Mouse (Mus musculus) forebrain, postnatal 0 days (tissue): ENCODE data around the gene Agbl2. TPM values are rescaled to one million over a fixed set of nuclear protein-coding genes. Genes with fewer than 3 reads are reported as not detected.
"Not testable (repeated sequence)": the region's sequence is repeated elsewhere in the genome, so short reads cannot be mapped to it uniquely, and the experiment has no call there.

Experiments used
- ATAC-seq: fragments of 200-750 bp; cut with Nextera tagmentation; 2 replicates; pipeline ENCODE4 v1.8.0; 2017; ENCODE audit warnings: mild to moderate bottlenecking, moderate library complexity
- DNase-seq: peaks from one replicate; pipeline ENCODE4 v3.0.0-alpha.2; 2015
- H3K27ac ChIP-seq: fragments of 300-500 bp; sonication (generic); 2 replicates; pipeline ENCODE4 v1.5.1; 2014; ENCODE audit warnings: low read depth, mild to moderate bottlenecking, antibody characterized with exemption, low read length, moderate library complexity, mixed read lengths
- H3K27me3 ChIP-seq: fragments of 300-500 bp; sonication (generic); 2 replicates; pipeline ENCODE4 v1.6.1; 2014; ENCODE audit warnings: mild to moderate bottlenecking, low read length, mixed read lengths; ENCODE audit not compliant: insufficient read depth
- H3K36me3 ChIP-seq: fragments of 300-500 bp; sonication (generic); 2 replicates; pipeline ENCODE4 v1.6.1; 2014; ENCODE audit warnings: mild to moderate bottlenecking, moderate library complexity; ENCODE audit not compliant: insufficient read depth
- H3K4me1 ChIP-seq: fragments of 300-500 bp; sonication (generic); 2 replicates; pipeline ENCODE4 v1.6.1; 2014; ENCODE audit warnings: antibody characterized with exemption; ENCODE audit not compliant: insufficient read depth
- H3K4me2 ChIP-seq: fragments of 300-500 bp; sonication (generic); 2 replicates; pipeline ENCODE4 v1.6.1; 2014; ENCODE audit warnings: low read depth, mild to moderate bottlenecking, moderate library complexity
- H3K4me3 ChIP-seq: fragments of 300-500 bp; sonication (generic); 2 replicates; pipeline ENCODE4 v1.5.1; 2014; ENCODE audit warnings: low read depth, low read length, mixed read lengths
- H3K9ac ChIP-seq: fragments of 300-500 bp; sonication (generic); 2 replicates; pipeline ENCODE4 v1.6.1; 2014; ENCODE audit warnings: mild to moderate bottlenecking
- H3K9me3 ChIP-seq: fragments of 300-500 bp; sonication (generic); 2 replicates; pipeline ENCODE4 v1.6.1; 2016; ENCODE audit warnings: low read length
- CTCF ChIP-seq: sonication (generic); IDR thresholded peaks from 2 replicates; pipeline ENCODE4 v1.5.1; 2016; ENCODE audit warnings: antibody characterized with exemption, control low read depth, low read depth
- WGBS: fragments of 180-500 bp; shearing (Covaris S2); extraction: QIAGEN DNeasy Blood & Tissue Kit; methylation state at CpG from one replicate; pipeline ENCODE4 v1.1.7; 2014; 5-methylcytosine and 5-hydroxymethylcytosine counted together
- polyA plus RNA-seq: library from polyadenylated mRNA; unstranded; fragments of >200 nt; fragmentation: Nextera tagmentation; extraction: Ambion mirVana; gene quantifications from 2 replicates; pipeline ENCODE4 v1.2.1, GENCODE M21; 2015
- total RNA-seq: library from RNA; depleted of rRNA; stranded (reverse); fragments of >200 nt; gene quantifications from 2 replicates; pipeline ENCODE4 v1.2.3, GENCODE M21; 2014

Gene Agbl2
- total and polyA plus RNA-seq, 2 experiments from 2014 or later = 0.58 to 1.1 TPM

- no peak for ATAC-seq
- WGBS = 90% methylated on average over 4 of the region's 4 CpGs
- no peaks in the 10 kb centered on the region for H3K9me3 ChIP-seq
- H3K4me2 ChIP-seq = no peak overlapping the region
- no peak for TF ChIP-seq CTCF
- no peaks in the 10 kb centered on the region for H3K36me3 ChIP-seq
- H3K4me3 ChIP-seq = no peak overlapping the region
- no peak overlapping the region for H3K27ac ChIP-seq
- no peaks in the 10 kb centered on the region for H3K4me1 ChIP-seq
- no peak for DNase-seq
- H3K9ac ChIP-seq = no peak overlapping the region
- no peaks in the 10 kb centered on the region for H3K27me3 ChIP-seq
Measured at GRCm38 (mm10) chr2:90816144-90816543, 33.6 kb downstream of the Agbl2 start.

DNA sequence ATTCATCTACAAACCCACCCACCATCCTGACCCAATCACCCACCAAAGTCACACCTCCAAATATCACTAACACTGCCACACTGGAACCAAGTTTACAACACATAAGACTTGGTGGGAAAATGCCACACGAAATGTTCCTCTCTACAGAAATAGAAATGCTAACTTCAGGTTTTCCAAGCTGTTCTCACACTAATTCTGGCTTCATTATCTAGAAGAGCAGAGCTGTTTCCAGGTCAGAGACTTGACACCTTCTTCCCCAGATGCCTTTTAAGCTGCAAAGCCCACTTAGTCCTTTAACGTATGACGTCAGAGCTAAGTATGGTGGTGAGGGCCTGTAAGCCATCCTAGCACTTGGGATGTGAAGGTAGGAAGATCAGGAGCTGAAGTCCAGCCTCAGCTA, 36.2 kb downstream of the Agbl2 start:
- WGBS = 84% methylated on average over 3 of the region's 3 CpGs
- Histone ChIP-seq H3K4me3 (no peak overlapping the region), H3K36me3 (no peaks in the 10 kb centered on the region), H3K9ac (no peak overlapping the region), H3K27ac (no peak overlapping the region), H3K4me1 (no peaks in the 10 kb centered on the region), H3K9me3 (no peaks in the 10 kb centered on the region), H3K4me2 (no peak overlapping the region), H3K27me3 (no peaks in the 10 kb centered on the region)
- TF ChIP-seq CTCF = no peak
- DNase-seq (no peak), ATAC-seq (no peak)

- H3K9ac ChIP-seq = no peak overlapping the region
- no peak for DNase-seq
- no peaks in the 10 kb centered on the region for H3K4me1 ChIP-seq
- H3K4me3 ChIP-seq = no peak overlapping the region
- H3K27ac ChIP-seq = no peak overlapping the region
- ATAC-seq = no peak
- no peak for TF ChIP-seq CTCF
- no peak overlapping the region for H3K4me2 ChIP-seq
- 84% methylated on average over 3 of the region's 3 CpGs for WGBS
- no peaks in the 10 kb centered on the region for H3K36me3 ChIP-seq
- no peaks in the 10 kb centered on the region for H3K27me3 ChIP-seq
- no peaks in the 10 kb centered on the region for H3K9me3 ChIP-seq
Measured at GRCm38 (mm10) chr2:90820894-90821293, 38.4 kb downstream of the Agbl2 start.

DNA sequence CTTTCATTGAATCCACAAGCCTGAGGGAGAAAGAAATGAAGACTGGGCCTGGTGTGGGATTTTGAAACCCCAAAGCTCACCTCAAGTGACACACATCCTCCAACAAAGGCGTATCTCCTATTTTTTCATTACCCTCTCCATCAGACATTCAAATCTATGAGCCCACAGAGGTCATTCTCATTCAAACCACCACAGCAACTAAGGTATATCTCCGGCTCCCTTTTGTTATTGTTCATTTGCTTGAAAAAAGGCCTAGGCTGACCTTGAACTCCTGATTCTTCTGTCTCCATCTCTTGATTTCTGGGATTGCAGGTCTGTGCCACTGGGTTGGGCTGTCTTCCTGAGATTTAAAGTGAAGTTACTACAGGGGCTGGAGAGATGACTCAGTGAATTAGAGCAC, 40.5 kb downstream of the Agbl2 start:
- no peaks in the 10 kb centered on the region for H3K36me3 ChIP-seq
- H3K4me2 ChIP-seq = no peak overlapping the region
- no peaks in the 10 kb centered on the region for H3K27me3 ChIP-seq
- WGBS = 83% methylated on average over 2 of the region's 2 CpGs
- no peaks in the 10 kb centered on the region for H3K9me3 ChIP-seq
- no peaks in the 10 kb centered on the region for H3K4me1 ChIP-seq
- no peak overlapping the region for H3K27ac ChIP-seq
- H3K4me3 ChIP-seq = no peak overlapping the region
- no peak for DNase-seq
- TF ChIP-seq CTCF = no peak
- ATAC-seq = no peak
- no peak overlapping the region for H3K9ac ChIP-seq

GRCm38 (mm10) chr2:90823781-90824180, 41.3 kb downstream of the Agbl2 start:
- Histone ChIP-seq H3K4me2 (no peak overlapping the region), H3K27ac (no peak overlapping the region), H3K4me1 (no peaks in the 10 kb centered on the region), H3K36me3 (no peaks in the 10 kb centered on the region), H3K27me3 (no peaks in the 10 kb centered on the region), H3K9ac (no peak overlapping the region), H3K4me3 (no peak overlapping the region), H3K9me3 (no peaks in the 10 kb centered on the region)
- 62% methylated on average over 6 of the region's 6 CpGs for WGBS
- TF ChIP-seq CTCF = no peak
- ATAC-seq (peak; percentile 85), DNase-seq (peak; percentile 37)

DNA sequence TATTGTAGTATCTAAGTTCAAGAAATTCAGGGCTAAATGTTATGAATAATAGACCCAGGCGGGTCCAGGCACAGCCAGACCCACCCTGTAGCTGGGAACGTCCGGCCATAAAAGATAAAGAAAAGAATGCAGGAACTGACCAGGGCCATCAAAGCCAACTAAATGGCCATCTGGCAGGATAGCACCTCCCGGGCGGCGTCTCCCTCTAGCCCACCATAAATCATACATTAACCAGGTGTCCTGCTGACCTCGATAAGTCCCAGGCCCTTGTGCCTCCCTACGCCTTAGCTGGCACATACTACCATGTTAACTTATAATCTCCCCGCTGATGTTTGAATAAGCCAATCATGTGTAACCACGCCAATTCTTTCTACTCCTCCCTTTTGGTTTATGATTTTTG, 42.0 kb downstream of the Agbl2 start:
- not testable (repeated sequence) for H3K27me3 ChIP-seq, H3K36me3 ChIP-seq, H3K9me3 ChIP-seq, H3K4me1 ChIP-seq, H3K4me3 ChIP-seq, H3K9ac ChIP-seq, ATAC-seq, H3K27ac ChIP-seq, H3K4me2 ChIP-seq, DNase-seq
- 90% methylated on average over 10 of the region's 10 CpGs for WGBS

DNA sequence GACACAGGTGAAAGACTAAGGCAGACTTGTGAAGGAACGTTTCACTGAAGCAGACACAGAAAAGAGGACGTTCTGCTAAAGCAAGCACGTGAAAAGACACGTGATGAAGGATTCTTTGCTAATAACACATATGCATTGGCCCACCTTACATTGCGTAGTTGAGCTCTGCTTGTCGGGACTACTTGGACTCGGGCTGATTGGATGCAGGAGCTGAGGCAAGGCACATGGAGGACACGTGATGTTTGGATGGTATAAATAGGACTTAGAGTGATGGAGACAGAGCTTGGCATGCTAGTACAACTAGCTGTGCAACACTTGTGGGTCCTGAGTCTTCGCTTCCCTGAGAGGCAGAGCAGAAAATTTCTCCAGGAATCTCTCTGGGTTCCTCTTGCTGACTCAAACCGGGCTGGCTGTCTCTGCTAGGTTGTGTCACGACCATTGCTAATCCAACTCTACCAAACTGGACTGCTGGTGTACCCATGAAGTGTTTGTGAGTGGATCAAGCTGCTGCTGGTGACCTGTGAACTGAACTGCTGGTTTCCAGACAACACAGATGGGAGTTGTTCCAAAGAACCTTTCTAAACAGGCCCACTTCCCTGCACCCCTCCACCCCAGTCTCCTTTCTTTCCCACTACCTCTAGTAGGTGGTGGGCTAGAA, 43.1 kb downstream of the Agbl2 start:
- ATAC-seq (no peak), DNase-seq (no peak)
- Histone ChIP-seq H3K4me2 (no peak overlapping the region), H3K27ac (no peak overlapping the region), H3K27me3 (no peaks in the 10 kb centered on the region), H3K9ac (no peak overlapping the region), H3K36me3 (no peaks in the 10 kb centered on the region), H3K4me3 (no peak overlapping the region), H3K9me3 (no peaks in the 10 kb centered on the region), H3K4me1 (no peaks in the 10 kb centered on the region)
- 81% methylated on average over 11 of the region's 11 CpGs for WGBS
- TF ChIP-seq CTCF = no peak
